ENCODE assay signal across 8 mouse cellular contexts in genomic region chr2:164794293-164794692, GRCm38 (mm10). TPM values are rescaled to one million over a fixed set of nuclear protein-coding genes. Genes with fewer than 3 reads are reported as not detected.
DNase-seq lines count a peak whose midpoint lies in the region; ATAC-seq and TF ChIP-seq lines count a peak whose summit lies in the region.

No protein-coding gene starts in this region.

- TF ChIP-seq POLR2A in cerebellum, adult 2 months (IDR thresholded peaks at IDR 0.05; ENCODE audit: borderline replicate concordance, insufficient read depth, low read length): no peak

- ATAC-seq in frontal cortex, adult (ENCODE audit: low TSS enrichment): peak; percentile 55
- ATAC-seq in hindbrain, embryonic 12.5 days (ENCODE audit: low FRiP score): peak; percentile 52; the same call in 1 of the 2 replicates

- H3K27me3 ChIP-seq in cerebellum, adult 2 months (ENCODE audit: control insufficient read depth, insufficient read depth, low read length): no peaks in the 10 kb centered on the region
- H3K27me3 ChIP-seq in hindbrain, embryonic 12.5 days: no peaks in the 10 kb centered on the region

- H3K4me2 ChIP-seq in hindbrain, embryonic 12.5 days (replicated peaks): no peak overlapping the region

- 24% methylated on average over 5 of the region's 5 CpGs for WGBS in cerebellum, adult 2 months
- 36% methylated on average over 5 of the region's 5 CpGs for WGBS in hindbrain, embryonic 12.5 days

- no peaks in the 10 kb centered on the region for H3K9me3 ChIP-seq in hindbrain, embryonic 12.5 days (replicated peaks)

- H3K9ac ChIP-seq in hindbrain, embryonic 12.5 days: no peak overlapping the region

- H3K4me1 ChIP-seq in cerebellum, adult 2 months (ENCODE audit: control insufficient read depth, insufficient read depth, low read length): peaks cover 19% of the 10 kb centered on the region
- H3K4me1 ChIP-seq in hindbrain, embryonic 12.5 days: no peaks in the 10 kb centered on the region

- no peak overlapping the region for H3K27ac ChIP-seq in cerebellum, adult 2 months (ENCODE audit: insufficient read depth, low read length)
- no peak overlapping the region for H3K27ac ChIP-seq in hindbrain, embryonic 12.5 days

- DNase-seq in NIH3T3 (ENCODE audit: low read depth): peak; percentile 95
- peak; percentile 84 for DNase-seq in cerebellum, adult 2 months
- peak; percentile 80 to 91 for DNase-seq in layer of hippocampus, postnatal 14 days (ENCODE audit: low spot score in 2 of 2)
- DNase-seq in lung, postnatal 25 days (ENCODE audit: low spot score): peak; percentile 86
- peak; percentile 85 for DNase-seq in right cerebral cortex, adult 18-20 months
- peak; percentile 72 to 85 for DNase-seq in urinary bladder, postnatal 4 days (ENCODE audit: low spot score in 2 of 2)

- H3K36me3 ChIP-seq in hindbrain, embryonic 12.5 days: peaks cover 67% of the 10 kb centered on the region

- TF ChIP-seq CTCF in cerebellum, adult 2 months (IDR thresholded peaks at IDR 0.05; ENCODE audit: borderline replicate concordance, insufficient read depth, low read depth, low read length): peak; percentile 85

- H3K4me3 ChIP-seq in cerebellum, adult 2 months (replicated peaks; ENCODE audit: insufficient read depth, low read depth, low read length): no peak overlapping the region
- no peak overlapping the region for H3K4me3 ChIP-seq in hindbrain, embryonic 12.5 days

RNA-seq across cellular contexts. Expression of gene Snx21, which starts 8.7 kb away (rescaled TPM):
- 70.7 and 70.8 TPM in 2 replicates for polyA plus RNA-seq in cerebellum, adult 2 months (2012; rRNA removed)
- 15.0 and 15.7 TPM in 2 replicates for polyA plus RNA-seq in hindbrain, embryonic 12.5 days (2016; fragmentation: Nextera tagmentation; extraction: Ambion mirVana)
- total RNA-seq in layer of hippocampus, postnatal 14 days (2021): 10 to 100 TPM; 33.3 to 39.8 TPM

RNA-seq across cellular contexts. Expression of gene Acot8, which starts 10.4 kb away (rescaled TPM):
- polyA plus RNA-seq in cerebellum, adult 2 months (2012; rRNA removed): 36.5 and 39.3 TPM in 2 replicates
- 15.3 and 17.0 TPM in 2 replicates for polyA plus RNA-seq in hindbrain, embryonic 12.5 days (2016; fragmentation: Nextera tagmentation; extraction: Ambion mirVana)
- 10 to 100 TPM; 26.4 to 28.1 TPM for total RNA-seq in layer of hippocampus, postnatal 14 days (2021)

RNA-seq across cellular contexts. Expression of gene Zswim3, which starts 10.6 kb away (rescaled TPM):
- polyA plus RNA-seq in cerebellum, adult 2 months (2012; rRNA removed): 7.6 and 8.1 TPM in 2 replicates
- polyA plus RNA-seq in hindbrain, embryonic 12.5 days (2016; fragmentation: Nextera tagmentation; extraction: Ambion mirVana): 11.9 and 12.2 TPM in 2 replicates
- 1 to 10 TPM; 6.0 to 8.3 TPM for total RNA-seq in layer of hippocampus, postnatal 14 days (2021)

RNA-seq across cellular contexts. Expression of gene Tnnc2, which starts 14.5 kb away (rescaled TPM):
- 0.57 and 0.62 TPM in 2 replicates for polyA plus RNA-seq in cerebellum, adult 2 months (2012; rRNA removed)
- 4.9 and 31.3 TPM in 2 replicates for polyA plus RNA-seq in hindbrain, embryonic 12.5 days (2016; fragmentation: Nextera tagmentation; extraction: Ambion mirVana)
- total RNA-seq in layer of hippocampus, postnatal 14 days (2021): not detected

RNA-seq across cellular contexts. Expression of gene Ube2c, which starts 24.6 kb away (rescaled TPM):
- 0.55 and 1.0 TPM in 2 replicates for polyA plus RNA-seq in cerebellum, adult 2 months (2012; rRNA removed)
- polyA plus RNA-seq in hindbrain, embryonic 12.5 days (2016; fragmentation: Nextera tagmentation; extraction: Ambion mirVana): 296 and 341 TPM in 2 replicates
- 1 to 10 TPM; 2.9 to 4.0 TPM for total RNA-seq in layer of hippocampus, postnatal 14 days (2021)
